Mouse (Mus musculus) liver, postnatal 0 days (tissue): Measurements from ENCODE around the gene Methig1. TPM values are rescaled to one million over a fixed set of nuclear protein-coding genes. Genes with fewer than 3 reads are reported as not detected.

Source experiments
- ATAC-seq: fragments of 200-750 bp; cut with Nextera tagmentation; 2 replicates; pipeline ENCODE4 v1.8.0; 2017; ENCODE audit warnings: mild to moderate bottlenecking, moderate library complexity
- DNase-seq: peaks from one replicate; pipeline ENCODE4 v3.0.0-alpha.2; 2016
- H3K27ac ChIP-seq: fragments of 300-500 bp; sonication (generic); 2 replicates; pipeline ENCODE4 v1.5.1; 2014; ENCODE audit warnings: antibody characterized with exemption, moderate library complexity, mild to moderate bottlenecking, low read depth
- H3K27me3 ChIP-seq: fragments of 300-500 bp; sonication (generic); 2 replicates; pipeline ENCODE4 v1.6.1; 2014; ENCODE audit warnings: low read length, control low read depth, mixed read lengths; ENCODE audit not compliant: insufficient read depth
- H3K36me3 ChIP-seq: fragments of 300-500 bp; sonication (generic); replicated peaks from 2 replicates; pipeline ENCODE4 v1.6.1; 2014; ENCODE audit warnings: mild to moderate bottlenecking, control low read depth, low read length, moderate library complexity, mixed read lengths; ENCODE audit not compliant: insufficient read depth
- H3K4me1 ChIP-seq: fragments of 300-500 bp; sonication (generic); 2 replicates; pipeline ENCODE4 v1.6.1; 2014; ENCODE audit warnings: antibody characterized with exemption, mild to moderate bottlenecking, control low read depth; ENCODE audit not compliant: insufficient read depth
- H3K4me2 ChIP-seq: fragments of 300-500 bp; sonication (generic); 2 replicates; pipeline ENCODE4 v1.6.1; 2014; ENCODE audit warnings: low read depth, mild to moderate bottlenecking, low read length, moderate library complexity, mixed read lengths
- H3K4me3 ChIP-seq: fragments of 300-500 bp; sonication (generic); 2 replicates; pipeline ENCODE4 v1.5.1; 2014; ENCODE audit warnings: low read depth, low read length
- H3K9ac ChIP-seq: fragments of 300-500 bp; sonication (generic); replicated peaks from 2 replicates; pipeline ENCODE4 v1.6.1; 2014; ENCODE audit warnings: mild to moderate bottlenecking, moderate library complexity
- H3K9me3 ChIP-seq: fragments of 300-500 bp; sonication (generic); 2 replicates; pipeline ENCODE4 v1.6.1; 2016; ENCODE audit warnings: mild to moderate bottlenecking, control low read depth, low read length, mixed read lengths
- CTCF ChIP-seq: sonication (generic); IDR thresholded peaks from 2 replicates; pipeline ENCODE4 v1.5.1; 2016; ENCODE audit warnings: antibody characterized with exemption, low read depth
- EP300 ChIP-seq: IDR thresholded peaks from 2 replicates; pipeline ENCODE4 v1.6.1; 2016; ENCODE audit warnings: antibody characterized with exemption, low read depth, mild to moderate bottlenecking
- WGBS: fragments of 180-500 bp; shearing (Covaris S2); extraction: QIAGEN DNeasy Blood & Tissue Kit; methylation state at CpG from one replicate; pipeline ENCODE4 v1.1.7; 2014; ENCODE audit not compliant: insufficient replicate concordance; 5-methylcytosine and 5-hydroxymethylcytosine counted together
- polyA plus RNA-seq: library from polyadenylated mRNA; unstranded; fragments of >200 nt; fragmentation: Nextera tagmentation; extraction: Ambion mirVana; gene quantifications from 2 replicates; pipeline ENCODE4 v1.2.1, GENCODE M21; 2015

Methig1 gene
- polyA plus RNA-seq, 1 experiment from 2014 or later: 0.12 TPM

DNA sequence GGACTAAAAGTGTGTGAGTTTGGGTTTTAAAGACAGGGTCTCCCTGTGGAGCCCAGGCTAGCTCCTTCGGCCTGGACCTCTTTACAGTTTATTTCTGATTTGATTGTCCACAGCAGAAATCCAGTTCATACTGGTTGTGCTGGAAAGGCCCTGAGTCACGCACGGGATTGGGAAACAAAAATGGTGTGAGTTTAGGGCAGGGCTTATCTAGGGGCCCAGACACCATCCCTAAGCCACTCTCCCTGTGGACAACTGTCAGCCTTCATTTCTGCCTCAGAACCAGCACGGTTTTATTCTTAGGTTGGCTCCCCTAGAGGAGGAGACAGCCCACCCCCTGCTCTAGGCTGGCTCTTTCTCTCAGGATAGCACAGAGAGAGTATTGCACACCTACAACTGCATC is 80.3 kb downstream of the Methig1 start:
- H3K4me2 ChIP-seq: no peak overlapping the region
- H3K9ac ChIP-seq: no peak overlapping the region
- no peak overlapping the region for H3K4me3 ChIP-seq
- no peaks in the 10 kb centered on the region for H3K36me3 ChIP-seq
- no peak for TF ChIP-seq CTCF
- peak; percentile 49 for TF ChIP-seq EP300
- no peaks in the 10 kb centered on the region for H3K9me3 ChIP-seq
- DNase-seq (no peak), ATAC-seq (peak; percentile 82)
- no peaks in the 10 kb centered on the region for H3K27me3 ChIP-seq
- peaks cover 9% of the 10 kb centered on the region; the same call in 1 of the 2 replicates for H3K4me1 ChIP-seq
- WGBS: 57% methylated on average over 4 of the region's 4 CpGs
- no peak overlapping the region for H3K27ac ChIP-seq

Other genes starting within 250 kb of the Methig1 start
- 23.5 and 24.4 TPM in 2 replicates for gene Atf1, start 125.3 kb upstream of the Methig1 start, polyA plus RNA-seq
- not detected in 2 replicates for gene Tmprss12, start 72.3 kb upstream of the Methig1 start, polyA plus RNA-seq
- 9.7 and 12.4 TPM in 2 replicates for gene Mettl7a1, start 49.0 kb upstream of the Methig1 start, polyA plus RNA-seq
- gene Mettl7a3, start 18.2 kb upstream of the Methig1 start, polyA plus RNA-seq: not detected in 2 replicates
- gene Mettl7a2, start 51 bp downstream of the Methig1 start, polyA plus RNA-seq: not detected in 2 replicates
- not detected in 2 replicates for gene Higd1c, start 11.4 kb downstream of the Methig1 start, polyA plus RNA-seq
- 0.04 TPM in 1 of 2 replicates, not detected in the other for gene Gm5475, start 69.0 kb downstream of the Methig1 start, polyA plus RNA-seq
- 15.0 and 16.3 TPM in 2 replicates for gene Slc11a2, start 71.9 kb downstream of the Methig1 start, polyA plus RNA-seq
- gene Letmd1, start 115.9 kb downstream of the Methig1 start, polyA plus RNA-seq: 14.4 and 16.3 TPM in 2 replicates
- 0.89 and 1.1 TPM in 2 replicates for gene Csrnp2, start 142.3 kb downstream of the Methig1 start, polyA plus RNA-seq
- 4.0 TPM in 2 replicates for gene Tfcp2, start 198.9 kb downstream of the Methig1 start, polyA plus RNA-seq
- 0.74 and 0.79 TPM in 2 replicates for gene Pou6f1, start 246.8 kb downstream of the Methig1 start, polyA plus RNA-seq